Mouse (Mus musculus) granulocyte monocyte progenitor cell, adult 5-6 weeks (primary cell): Measurements from ENCODE around the gene Ppp4r1. TPM values are rescaled to one million over a fixed set of nuclear protein-coding genes. Genes with fewer than 3 reads are reported as not detected.

Experiments used
- ATAC-seq: replicated peaks from 2 replicates; pipeline ENCODE4 v1.8.0; 2016; ENCODE audit warnings: mild to moderate bottlenecking, moderate TSS enrichment, inconsistent platforms; ENCODE audit not compliant: poor library complexity, severe bottlenecking
- total RNA-seq, 2 experiments: library from RNA; stranded (forward) in 1 of 2; stranded (reverse) in 1 of 2; fragments of 200-712, 200-1000 nt in 1 of 2; fragments of >200 nt in 1 of 2; fragmentation: Nextera tagmentation in 1 of 2; gene quantifications; 2 replicates each; pipeline ENCODE4 v1.2.3; 2014 to 2017

Gene Ppp4r1
- total RNA-seq (2014; fragmentation: Nextera tagmentation) (76.3 and 77.3 TPM in 2 replicates), total RNA-seq (2017) (42.0 and 101 TPM in 2 replicates)

GRCm38 (mm10) chr17:65782551-65783141 is at the start of gene Ppp4r1:
Gene Ppp4r1 (plus strand): TSS chr17:65782573.
- peak; percentile 43 for ATAC-seq

GRCm38 (mm10) chr17:65732666-65733065 is 49.7 kb upstream of the Ppp4r1 start:
- ATAC-seq, result no peak

- ATAC-seq, result peak; percentile 53
Measured at GRCm38 (mm10) chr17:65735088-65735487, 47.3 kb upstream of the Ppp4r1 start.

- peak; percentile 62 for ATAC-seq
Measured at GRCm38 (mm10) chr17:65737175-65737574, 45.2 kb upstream of the Ppp4r1 start.

GRCm38 (mm10) chr17:65737622-65738021 is 44.8 kb upstream of the Ppp4r1 start:
- peak; percentile 43 for ATAC-seq

- ATAC-seq, result no peak
Measured at GRCm38 (mm10) chr17:65739874-65740725, 42.3 kb upstream of the Ppp4r1 start.

GRCm38 (mm10) chr17:65741565-65741964 is 40.8 kb upstream of the Ppp4r1 start:
- ATAC-seq, result no peak

GRCm38 (mm10) chr17:65742245-65742905 is 40.0 kb upstream of the Ppp4r1 start:
- ATAC-seq, result no peak

- no peak for ATAC-seq
Measured at GRCm38 (mm10) chr17:65742969-65743368, 39.4 kb upstream of the Ppp4r1 start.

GRCm38 (mm10) chr17:65743664-65744330 is 38.6 kb upstream of the Ppp4r1 start:
- ATAC-seq, result no peak

- ATAC-seq, result no peak
Measured at GRCm38 (mm10) chr17:65746314-65746713, 36.1 kb upstream of the Ppp4r1 start.

- ATAC-seq, result no peak
Measured at GRCm38 (mm10) chr17:65748997-65749396, 33.4 kb upstream of the Ppp4r1 start.

GRCm38 (mm10) chr17:65749803-65750202 is 32.6 kb upstream of the Ppp4r1 start:
- peak; percentile 67 for ATAC-seq

- ATAC-seq, result no peak
Measured at GRCm38 (mm10) chr17:65750301-65750700, 32.1 kb upstream of the Ppp4r1 start.

GRCm38 (mm10) chr17:65753130-65753529 is 29.2 kb upstream of the Ppp4r1 start:
- ATAC-seq, result no peak

- peak; percentile 33; the same call in 1 of the 2 replicates for ATAC-seq
Measured at GRCm38 (mm10) chr17:65755857-65756256, 26.5 kb upstream of the Ppp4r1 start.

GRCm38 (mm10) chr17:65757150-65757549 is 25.2 kb upstream of the Ppp4r1 start:
- no peak for ATAC-seq

- no peak for ATAC-seq
Measured at GRCm38 (mm10) chr17:65763221-65763620, 19.2 kb upstream of the Ppp4r1 start.

- ATAC-seq, result peak; percentile 34
Measured at GRCm38 (mm10) chr17:65768486-65768885, 13.9 kb upstream of the Ppp4r1 start.
